Mouse (Mus musculus) retina, postnatal 1 day (tissue): ENCODE data around the gene Nav1.
"Not testable (repeated sequence)": the region's sequence is repeated elsewhere in the genome, so short reads cannot be mapped to it uniquely, and the experiment has no call there.

Experiments
- DNase-seq: peaks from one replicate; pipeline ENCODE4 v3.0.0-alpha.2; 2012

The Nav1 gene

GRCm38 (mm10) chr1:135514913-135515632 lies 92.0 kb downstream of the Nav1 start:
- DNase-seq = no peak

DNA sequence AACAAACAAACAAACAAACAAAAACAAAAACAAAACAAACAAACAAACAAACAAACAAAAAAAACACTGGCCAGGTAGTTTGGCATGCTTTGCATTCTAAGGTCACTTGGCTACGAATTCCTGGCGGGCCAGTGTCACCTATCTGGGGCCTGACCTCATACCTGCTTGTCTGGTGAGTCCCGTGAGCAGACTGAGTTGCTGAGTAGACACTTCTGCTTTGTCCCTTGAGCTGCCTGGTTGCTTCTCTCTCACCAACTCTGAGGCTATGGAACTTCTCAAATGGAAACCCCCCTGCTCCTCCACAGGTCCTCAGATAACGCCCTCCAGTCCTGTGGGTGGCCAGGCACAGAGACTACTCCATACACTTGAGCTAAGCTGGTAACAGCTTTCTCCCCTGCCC lies 93.0 kb downstream of the Nav1 start:
- DNase-seq = no peak

GRCm38 (mm10) chr1:135513464-135513863 lies 93.6 kb downstream of the Nav1 start:
- DNase-seq = no peak

- peak; percentile 77 for DNase-seq
Measured at GRCm38 (mm10) chr1:135510346-135510977, 96.6 kb downstream of the Nav1 start.

DNA sequence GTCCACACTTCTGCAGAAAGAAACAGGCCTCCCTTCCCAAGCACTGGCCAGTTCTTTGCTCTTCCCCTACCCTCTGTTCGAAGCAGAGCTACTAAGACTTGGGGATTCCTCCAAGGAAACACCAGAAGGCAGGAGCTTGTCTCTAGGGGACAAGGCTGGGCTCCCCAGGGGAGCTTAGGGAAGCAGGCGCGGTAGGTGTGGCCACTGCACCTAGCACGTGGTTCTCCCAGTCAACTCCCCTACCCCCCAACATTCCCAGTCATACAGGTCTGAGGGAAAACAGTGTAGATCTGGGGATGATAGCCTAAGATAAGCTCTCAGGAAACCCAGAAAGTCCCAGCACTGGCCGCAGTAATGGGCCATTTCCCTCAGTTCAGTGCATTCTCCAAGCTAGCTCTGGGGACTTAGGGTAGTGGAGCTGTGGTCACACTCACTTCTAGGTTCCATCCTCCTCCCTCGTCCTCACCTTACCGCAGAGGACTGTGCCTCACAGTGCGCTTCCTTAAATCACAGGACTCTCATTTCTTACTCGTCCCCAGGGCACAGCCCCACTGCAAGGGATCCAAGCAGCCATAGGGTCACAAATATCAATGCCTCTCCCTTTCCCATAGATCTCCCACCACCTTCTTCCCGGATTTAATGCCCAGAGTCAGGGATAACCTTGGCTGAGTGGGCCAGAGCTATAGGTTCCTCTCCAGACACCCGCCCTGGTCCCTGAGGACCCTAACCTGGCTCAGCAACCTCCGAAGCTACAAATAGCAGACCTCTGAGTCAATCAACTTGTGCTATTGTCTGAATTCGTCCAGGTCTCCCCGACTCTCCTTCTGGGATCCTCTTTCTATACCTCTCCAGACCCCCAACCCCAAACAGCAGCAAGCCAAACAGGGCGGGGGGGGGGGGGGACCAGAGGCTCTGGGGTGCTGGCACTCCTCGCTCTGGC lies 97.7 kb downstream of the Nav1 start:
- DNase-seq = no peak

GRCm38 (mm10) chr1:135508349-135508634 lies 98.8 kb downstream of the Nav1 start:
- DNase-seq = no peak

DNA sequence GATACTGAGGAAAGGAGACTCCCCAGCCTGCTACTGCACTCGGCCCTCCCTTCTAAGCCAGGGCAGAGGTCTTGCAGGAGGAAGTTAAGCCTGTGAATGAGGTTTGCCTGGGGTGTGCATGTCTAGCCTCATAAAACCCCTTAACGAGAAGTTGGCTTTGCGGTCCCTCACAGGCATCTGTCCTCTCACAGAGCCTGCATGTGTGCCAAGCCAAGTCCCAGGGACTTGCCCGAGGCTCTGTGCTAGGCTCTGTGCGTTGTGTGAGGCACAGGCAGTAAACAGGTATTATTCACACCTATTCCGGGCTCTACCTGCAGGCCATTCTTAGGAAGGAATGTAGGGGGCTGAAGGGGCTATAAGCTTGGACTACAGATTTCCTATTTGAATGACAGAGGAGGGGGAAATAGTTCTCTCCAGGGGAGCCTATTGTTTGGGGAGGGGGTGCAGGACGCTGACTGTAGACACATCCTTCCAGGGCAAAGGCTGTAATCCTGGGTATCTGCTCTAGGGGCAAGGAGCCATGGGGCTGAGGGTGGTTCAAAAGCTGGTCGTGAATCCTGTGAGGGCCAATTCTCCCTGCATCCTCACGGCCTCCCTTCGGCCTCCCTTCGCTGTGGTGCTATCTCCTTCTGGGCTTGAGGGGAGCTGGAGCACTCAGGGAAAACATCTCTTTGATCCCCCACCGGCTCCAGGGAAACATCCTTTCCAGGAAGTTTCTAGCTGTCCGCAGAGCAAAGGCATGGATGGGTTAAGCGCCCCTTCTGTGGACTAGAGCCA lies 99.3 kb downstream of the Nav1 start:
- no peak for DNase-seq

DNA sequence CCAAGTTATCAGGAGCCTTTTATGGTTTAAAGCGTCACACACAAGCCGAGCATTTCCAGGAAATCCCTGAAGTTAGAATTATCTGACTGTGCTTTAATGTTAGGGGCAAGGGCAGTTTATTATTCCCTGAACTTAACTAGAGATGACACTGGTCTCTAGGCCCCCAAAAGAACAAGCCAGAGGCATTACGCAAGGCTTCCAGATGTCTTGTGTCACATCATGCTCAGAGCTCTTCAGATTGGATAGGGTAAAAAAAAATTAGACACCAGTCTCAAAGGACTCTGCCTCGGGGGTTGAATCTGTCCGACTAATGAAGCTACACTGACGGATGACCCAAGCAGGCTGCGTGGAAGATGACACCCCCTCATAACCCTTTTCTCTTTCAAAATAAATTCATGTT lies 101.6 kb downstream of the Nav1 start:
- peak; percentile 66 for DNase-seq

GRCm38 (mm10) chr1:135503436-135503835 lies 103.7 kb downstream of the Nav1 start:
- no peak for DNase-seq

DNA sequence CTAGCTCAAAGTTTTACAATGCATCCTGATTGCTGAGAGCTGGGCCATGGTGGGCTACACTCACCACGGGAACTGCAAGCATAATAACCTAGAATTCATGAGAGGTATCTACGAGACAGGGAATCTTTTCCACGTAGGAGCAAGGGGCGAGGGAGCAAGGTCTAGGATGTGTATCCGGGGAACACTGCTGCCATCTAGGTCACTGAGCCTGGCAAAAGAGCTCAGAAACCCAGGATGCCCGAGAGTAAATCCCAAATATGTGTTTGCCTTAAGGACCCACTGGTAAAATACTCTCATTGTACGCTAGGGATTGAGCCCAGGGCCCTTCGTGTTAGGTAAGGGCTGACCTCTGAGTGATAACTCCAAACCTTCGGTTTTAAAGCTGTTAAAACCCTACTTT lies 104.3 kb downstream of the Nav1 start:
- DNase-seq = no peak

DNA sequence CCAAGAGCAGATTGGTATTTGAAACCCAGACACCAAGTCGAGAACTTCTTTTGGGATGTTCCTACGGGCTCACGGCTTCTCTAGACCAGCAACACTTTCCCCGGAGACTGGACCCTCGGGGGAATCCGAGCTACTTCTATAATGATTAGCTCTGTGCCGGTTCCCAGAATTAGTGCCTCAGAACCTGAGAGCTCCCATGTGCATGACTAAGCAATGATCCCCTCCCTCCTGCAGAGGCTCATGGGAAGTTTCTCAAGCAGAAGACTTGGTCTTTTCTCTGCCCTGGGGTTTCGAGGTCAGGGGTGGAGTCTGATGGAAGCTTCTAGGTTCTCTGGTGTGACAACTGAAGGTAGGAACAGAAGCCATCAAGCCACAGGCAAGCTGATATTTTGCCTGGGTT lies 105.0 kb downstream of the Nav1 start:
- peak; percentile 77 for DNase-seq

DNA sequence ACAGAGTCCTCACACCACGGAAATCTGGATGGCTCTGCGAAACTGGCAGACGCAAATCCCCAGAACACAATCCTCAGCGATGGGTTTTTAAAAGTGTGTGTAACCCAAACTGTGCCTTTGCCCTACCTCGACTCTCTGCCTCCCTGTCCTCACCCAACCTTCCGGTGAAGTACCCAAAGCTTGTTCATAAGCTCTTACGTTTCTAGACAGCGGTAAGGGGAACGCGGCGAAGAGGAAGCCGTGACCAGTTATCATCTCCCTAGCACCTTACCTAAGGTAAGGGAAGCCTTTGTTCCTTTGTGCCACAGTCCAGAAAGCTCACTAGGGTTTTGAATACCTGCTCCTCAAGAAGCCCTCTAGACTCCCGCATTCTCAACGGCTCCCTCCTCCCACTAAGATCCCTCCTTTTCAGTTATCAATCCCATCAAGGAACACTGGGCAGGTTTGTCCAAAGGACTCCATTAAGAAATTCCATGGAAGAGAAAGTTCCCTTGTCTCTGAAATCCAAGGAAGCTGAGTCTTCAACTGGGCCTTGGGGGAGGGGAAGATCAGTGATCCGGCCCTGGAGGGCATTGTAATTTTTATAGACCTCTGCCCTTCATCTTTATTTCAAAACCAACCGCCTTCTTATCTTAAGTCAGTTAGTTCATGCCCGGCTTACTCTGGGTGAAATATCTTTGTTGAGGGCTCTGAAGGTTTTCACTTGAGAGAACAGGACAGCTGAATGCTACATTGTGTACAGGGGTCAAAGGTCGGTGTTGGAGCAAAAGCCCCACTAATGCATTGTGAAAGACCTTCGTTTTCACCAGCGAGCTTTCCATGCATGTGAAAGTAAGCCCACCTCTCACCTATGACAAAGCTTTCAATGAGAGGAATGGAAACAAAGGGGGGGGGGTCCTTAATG lies 108.4 kb downstream of the Nav1 start:
- DNase-seq = peak; percentile 83

- DNase-seq = no peak
Measured at GRCm38 (mm10) chr1:135495048-135495447, 112.0 kb downstream of the Nav1 start.

DNA sequence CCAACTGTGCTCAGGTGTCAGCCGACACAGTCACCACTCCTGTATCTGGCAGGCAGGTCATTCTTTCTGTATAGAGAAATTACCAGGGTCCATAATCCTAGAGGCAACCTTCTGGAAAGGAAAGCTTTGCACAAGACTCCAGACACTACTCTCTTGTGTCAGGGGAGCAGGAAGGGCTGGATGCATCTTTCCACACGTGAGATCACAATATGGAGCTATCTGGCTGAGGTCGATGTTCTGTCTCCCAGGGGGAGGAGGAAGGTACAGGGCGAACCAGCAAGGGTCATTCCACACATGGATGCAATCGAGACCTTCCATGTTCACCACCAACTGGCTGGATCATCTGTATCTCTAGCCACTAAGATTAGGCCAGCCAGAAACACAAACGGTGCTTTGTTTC lies 113.2 kb downstream of the Nav1 start:
- no peak for DNase-seq

DNA sequence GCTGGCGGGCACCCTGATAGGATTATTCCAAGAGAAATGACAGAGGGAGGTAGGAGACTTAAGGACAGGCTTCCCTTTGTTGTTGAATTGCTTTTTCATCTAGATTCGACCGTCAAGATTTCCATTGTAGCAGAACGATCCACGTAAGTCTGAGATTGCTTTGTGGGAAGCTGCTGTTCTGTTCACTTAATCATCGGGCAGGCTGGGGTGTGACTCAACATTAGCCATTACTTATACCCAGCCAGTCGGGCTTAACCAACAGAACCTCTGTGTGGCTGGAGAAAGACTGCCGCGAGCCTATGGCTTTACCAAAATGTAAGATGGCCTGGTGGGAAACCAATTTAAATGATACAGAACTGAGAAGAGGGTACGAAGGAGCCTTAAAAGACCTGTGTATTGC lies 114.7 kb downstream of the Nav1 start:
- DNase-seq = no peak

DNA sequence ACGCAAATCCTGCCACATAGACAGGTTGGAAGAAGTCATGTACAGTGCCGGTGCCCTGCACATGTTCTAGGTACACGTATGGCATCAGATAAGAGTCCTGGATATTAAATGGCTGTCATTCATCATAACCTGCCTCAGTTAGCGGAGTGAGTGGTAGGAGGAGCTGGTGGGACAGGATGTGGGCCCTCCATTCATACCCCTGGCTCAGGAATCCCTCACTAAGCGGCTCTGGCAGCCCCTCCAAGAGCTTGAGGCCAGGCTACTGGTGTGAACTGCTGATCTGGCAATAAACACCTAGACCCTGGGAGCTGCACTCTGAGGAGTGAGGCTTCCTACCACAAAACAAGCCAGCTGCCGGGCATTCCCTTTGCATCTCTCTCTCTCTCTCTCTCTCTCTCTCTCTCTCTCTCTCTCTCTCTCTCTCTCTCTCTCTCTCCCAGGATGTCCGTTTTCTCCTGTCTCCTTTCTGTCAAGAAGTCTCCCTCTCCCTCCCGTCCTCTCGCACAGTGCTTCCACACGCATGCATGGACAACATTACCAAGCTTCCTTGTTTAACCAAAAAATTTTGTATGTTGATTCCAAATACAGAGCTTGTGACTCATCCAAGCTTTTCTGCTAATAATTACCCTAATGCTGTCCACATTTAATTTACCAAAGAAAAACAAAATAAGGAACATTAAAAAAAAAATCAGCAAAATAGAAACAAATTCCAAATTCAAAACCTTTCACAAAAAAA lies 116.0 kb downstream of the Nav1 start:
- no peak for DNase-seq

- DNase-seq = no peak
Measured at GRCm38 (mm10) chr1:135488879-135489278, 118.2 kb downstream of the Nav1 start.

GRCm38 (mm10) chr1:135485179-135485578 lies 121.9 kb downstream of the Nav1 start:
- DNase-seq = no peak

GRCm38 (mm10) chr1:135484503-135485051 lies 122.5 kb downstream of the Nav1 start:
- DNase-seq = not testable (repeated sequence)

- DNase-seq = no peak
Measured at GRCm38 (mm10) chr1:135483971-135484370, 123.1 kb downstream of the Nav1 start.

DNA sequence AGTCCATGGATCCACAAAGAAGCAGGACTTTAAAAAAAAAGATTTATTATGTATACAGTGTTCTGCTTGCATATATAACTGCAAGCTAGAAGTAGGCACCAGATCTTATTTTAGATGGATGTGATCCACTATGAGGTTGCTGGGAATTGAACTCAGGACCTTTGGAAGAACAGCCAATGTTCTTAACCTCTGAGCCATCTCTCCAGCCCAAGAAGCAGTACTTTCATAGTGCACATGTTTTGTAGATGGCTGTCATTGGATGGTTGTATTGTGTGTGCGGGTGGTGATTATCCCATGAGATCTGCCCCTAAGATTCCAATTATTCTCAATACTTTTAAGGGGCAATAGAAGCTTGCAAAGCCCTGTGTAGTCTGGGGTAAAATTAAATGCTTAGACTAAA lies 124.4 kb downstream of the Nav1 start:
- no peak for DNase-seq
